Mouse (Mus musculus) embryonic fibroblast, embryonic 13.5 days (primary cell): ENCODE measurements around the gene Kcnip1.

Experiments used
- CTCF ChIP-seq: IDR thresholded peaks from 2 replicates; pipeline ENCODE4 v1.5.1; 2011; ENCODE audit warnings: mild to moderate bottlenecking, control low read depth, low read length, moderate library complexity, borderline replicate concordance; ENCODE audit not compliant: insufficient read depth
- POLR2A ChIP-seq: IDR thresholded peaks from 2 replicates; pipeline ENCODE4 v1.6.1; 2011; ENCODE audit warnings: low read depth, mild to moderate bottlenecking, control low read depth, low read length, moderate library complexity

DNA sequence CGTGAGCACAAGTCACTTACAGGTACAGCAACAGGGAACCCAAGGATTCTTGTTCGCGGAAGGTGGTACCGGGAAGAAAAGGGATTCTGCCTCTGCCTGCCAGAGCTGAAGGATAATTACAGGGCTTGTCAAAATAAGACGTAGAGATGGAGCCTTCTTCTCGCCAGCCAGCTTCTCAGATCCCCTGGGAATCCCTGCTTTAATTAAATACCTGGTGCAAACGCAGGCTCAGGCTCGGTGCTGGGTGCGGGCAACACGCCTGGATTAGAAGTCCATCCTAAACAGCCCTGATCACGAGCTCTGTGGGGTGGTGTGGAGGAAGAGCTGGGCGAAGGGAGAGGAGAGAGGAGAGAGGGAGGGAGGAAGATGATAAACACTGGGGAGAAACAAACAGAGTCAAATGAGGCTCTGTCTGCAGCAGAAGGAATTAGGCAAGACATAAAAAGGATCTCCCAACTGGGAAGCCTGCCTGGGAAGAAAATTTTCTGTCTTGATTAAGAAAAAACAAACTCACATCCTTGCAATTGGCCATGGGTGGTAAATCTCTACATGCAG, 194.8 kb downstream of the Kcnip1 start:
- TF ChIP-seq CTCF (no peak), POLR2A (no peak)
